Mouse (Mus musculus): Measurements from ENCODE around the gene Gm8439. TPM values are rescaled to one million over a fixed set of nuclear protein-coding genes. Genes with fewer than 3 reads are reported as not detected.
A peak's percentile ranks its signal among the peaks of the same experiment; 100 is the strongest.

The Gm8439 gene
- polyA plus RNA-seq (2015; fragmentation: Nextera tagmentation; extraction: Ambion mirVana), result not detected in 2 replicates

- H3K9ac ChIP-seq, result no peak within 1 kb of the TSS
- no peak within 1 kb of the TSS for H3K4me3 ChIP-seq
- H3K27ac ChIP-seq, result no peak within 1 kb of the TSS
- no peaks in the 10 kb centered on the region for H3K9me3 ChIP-seq
- 14% methylated on average over 4 of the region's 4 CpGs for WGBS
- no peak for ATAC-seq (ENCODE audit: insufficient number of reproducible peaks, insufficient read depth, low FRiP score, low TSS enrichment, low read depth)
- H3K27me3 ChIP-seq, result peaks cover 19% of the 10 kb centered on the region
- peaks cover 8% of the 10 kb centered on the region; the same call in 1 of the 2 replicates for H3K4me1 ChIP-seq
- no peak within 1 kb of the TSS for H3K4me2 ChIP-seq
- no peaks in the 10 kb centered on the region for H3K36me3 ChIP-seq
Measured at GRCm38 (mm10) chr4:120588445-120588844, at the start of gene Gm8439. TSS of gene Gm8439 (plus strand) at chr4:120588745.

- H3K27ac ChIP-seq, result no peak overlapping the region
- H3K27me3 ChIP-seq, result no peaks in the 10 kb centered on the region
- WGBS, result 81% methylated on average over 1 of the region's 1 CpGs
- H3K4me3 ChIP-seq, result no peak overlapping the region
- H3K36me3 ChIP-seq, result peaks cover 95% of the 10 kb centered on the region
- H3K9ac ChIP-seq, result no peak overlapping the region
- no peaks in the 10 kb centered on the region for H3K4me1 ChIP-seq
- no peak for ATAC-seq (ENCODE audit: insufficient number of reproducible peaks, insufficient read depth, low FRiP score, low TSS enrichment, low read depth)
- H3K4me2 ChIP-seq, result no peak overlapping the region
- no peaks in the 10 kb centered on the region for H3K9me3 ChIP-seq
Measured at GRCm38 (mm10) chr4:120544896-120545295, 43.6 kb upstream of the Gm8439 start.

GRCm38 (mm10) chr4:120556592-120556991 is 32.0 kb upstream of the Gm8439 start:
- no peak for ATAC-seq (ENCODE audit: insufficient number of reproducible peaks, insufficient read depth, low FRiP score, low TSS enrichment, low read depth)
- H3K36me3 ChIP-seq, result peaks cover 87% of the 10 kb centered on the region

GRCm38 (mm10) chr4:120565726-120566125 is 22.8 kb upstream of the Gm8439 start:
- Histone ChIP-seq H3K9me3 (no peaks in the 10 kb centered on the region), H3K36me3 (peaks cover 52% of the 10 kb centered on the region)
- WGBS, result 86% methylated on average over 2 of the region's 2 CpGs

More at GRCm38 (mm10) chr4:120556592-120556991, 32.0 kb upstream of the Gm8439 start:
- Histone ChIP-seq H3K27ac (no peak overlapping the region), H3K4me3 (no peak overlapping the region), H3K9ac (no peak overlapping the region), H3K4me1 (no peaks in the 10 kb centered on the region), H3K4me2 (no peak overlapping the region), H3K9me3 (no peaks in the 10 kb centered on the region), H3K27me3 (no peaks in the 10 kb centered on the region)
- WGBS, result 94% methylated on average over 6 of the region's 6 CpGs

GRCm38 (mm10) chr4:120568005-120568404 is 20.5 kb upstream of the Gm8439 start:
- Histone ChIP-seq H3K4me3 (peak overlapping the region; percentile 80), H3K27ac (peak overlapping the region; percentile 48), H3K9me3 (no peaks in the 10 kb centered on the region), H3K27me3 (no peaks in the 10 kb centered on the region), H3K36me3 (peaks cover 33% of the 10 kb centered on the region), H3K9ac (0 out of 2 replicates have a peak overlapping the region, but pooled peaks have one; percentile 57), H3K4me2 (peak overlapping the region; percentile 65), H3K4me1 (peaks cover 29% of the 10 kb centered on the region)
- WGBS, result 35% methylated on average over 5 of the region's 5 CpGs
- no peak for ATAC-seq (ENCODE audit: insufficient number of reproducible peaks, insufficient read depth, low FRiP score, low TSS enrichment, low read depth)

More at GRCm38 (mm10) chr4:120565726-120566125, 22.8 kb upstream of the Gm8439 start:
- Histone ChIP-seq H3K9ac (no peak overlapping the region), H3K4me1 (peaks cover 20% of the 10 kb centered on the region), H3K4me3 (no peak overlapping the region), H3K27me3 (no peaks in the 10 kb centered on the region), H3K4me2 (no peak overlapping the region), H3K27ac (no peak overlapping the region)
- no peak for ATAC-seq (ENCODE audit: insufficient number of reproducible peaks, insufficient read depth, low FRiP score, low TSS enrichment, low read depth)

- 5% methylated on average over 4 of the region's 4 CpGs for WGBS
- no peaks in the 10 kb centered on the region for H3K27me3 ChIP-seq
- peaks cover 29% of the 10 kb centered on the region for H3K4me1 ChIP-seq
- peak overlapping the region; percentile 80 for H3K4me3 ChIP-seq
- H3K9me3 ChIP-seq, result no peaks in the 10 kb centered on the region
- H3K4me2 ChIP-seq, result peak overlapping the region; percentile 65
- ATAC-seq (ENCODE audit: insufficient number of reproducible peaks, insufficient read depth, low FRiP score, low TSS enrichment, low read depth), result no peak
- peaks cover 23% of the 10 kb centered on the region for H3K36me3 ChIP-seq
- H3K27ac ChIP-seq, result no peak overlapping the region
- H3K9ac ChIP-seq, result peak overlapping the region; percentile 94
Measured at GRCm38 (mm10) chr4:120569025-120569424, 19.5 kb upstream of the Gm8439 start.

GRCm38 (mm10) chr4:120569486-120570437 is 18.8 kb upstream of the Gm8439 start, which contains the start of gene Ctps:
TSS of gene Ctps (minus strand) at chr4:120570276.
- peak within 1 kb of the TSS; percentile 94 for H3K9ac ChIP-seq
- H3K27ac ChIP-seq, result peak within 1 kb of the TSS; percentile 94
- WGBS, result under 1% methylated on average over 97 of the region's 97 CpGs
- ATAC-seq (ENCODE audit: insufficient number of reproducible peaks, insufficient read depth, low FRiP score, low TSS enrichment, low read depth), result peak; percentile 97
- no peaks in the 10 kb centered on the region for H3K27me3 ChIP-seq
- H3K4me1 ChIP-seq, result peaks cover 29% of the 10 kb centered on the region
- H3K4me3 ChIP-seq, result peak within 1 kb of the TSS; percentile 80
- no peaks in the 10 kb centered on the region for H3K9me3 ChIP-seq
- H3K4me2 ChIP-seq, result peak within 1 kb of the TSS; percentile 65
- peaks cover 16% of the 10 kb centered on the region for H3K36me3 ChIP-seq

GRCm38 (mm10) chr4:120570438-120571069 is 18.0 kb upstream of the Gm8439 start:
- H3K27ac ChIP-seq, result peak overlapping the region; percentile 94
- H3K9me3 ChIP-seq, result no peaks in the 10 kb centered on the region
- H3K4me3 ChIP-seq, result peak overlapping the region; percentile 80
- 1% methylated on average over 27 of the region's 27 CpGs for WGBS
- 0 out of 2 replicates have a peak, but pooled peaks cover 9% of the 10 kb centered on the region for H3K36me3 ChIP-seq
- H3K4me1 ChIP-seq, result peaks cover 29% of the 10 kb centered on the region
- H3K27me3 ChIP-seq, result no peaks in the 10 kb centered on the region
- peak overlapping the region; percentile 94 for H3K9ac ChIP-seq
- peak; percentile 68 for ATAC-seq (ENCODE audit: insufficient number of reproducible peaks, insufficient read depth, low FRiP score, low TSS enrichment, low read depth)
- H3K4me2 ChIP-seq, result peak overlapping the region; percentile 65

- no peaks in the 10 kb centered on the region for H3K9me3 ChIP-seq
- H3K9ac ChIP-seq, result peak overlapping the region; percentile 94; the same call in 1 of the 2 replicates
- peak overlapping the region; percentile 80; the same call in 1 of the 2 replicates for H3K4me3 ChIP-seq
- H3K27ac ChIP-seq, result peak overlapping the region; percentile 94
- 0 out of 2 replicates have a peak, but pooled peaks cover 6% of the 10 kb centered on the region for H3K36me3 ChIP-seq
- ATAC-seq (ENCODE audit: insufficient number of reproducible peaks, insufficient read depth, low FRiP score, low TSS enrichment, low read depth), result no peak
- peak overlapping the region; percentile 65 for H3K4me2 ChIP-seq
- no peaks in the 10 kb centered on the region for H3K27me3 ChIP-seq
- peaks cover 29% of the 10 kb centered on the region for H3K4me1 ChIP-seq
- 37% methylated on average over 3 of the region's 3 CpGs for WGBS
Measured at GRCm38 (mm10) chr4:120571070-120571464, 17.5 kb upstream of the Gm8439 start.

GRCm38 (mm10) chr4:120571691-120572090 is 16.9 kb upstream of the Gm8439 start:
- Histone ChIP-seq H3K4me2 (no peak overlapping the region), H3K4me3 (no peak overlapping the region), H3K4me1 (peaks cover 29% of the 10 kb centered on the region), H3K9me3 (no peaks in the 10 kb centered on the region), H3K36me3 (0 out of 2 replicates have a peak, but pooled peaks cover 2% of the 10 kb centered on the region), H3K27me3 (no peaks in the 10 kb centered on the region), H3K9ac (no peak overlapping the region), H3K27ac (no peak overlapping the region)
- WGBS, result 65% methylated on average over 3 of the region's 3 CpGs
- ATAC-seq (ENCODE audit: insufficient number of reproducible peaks, insufficient read depth, low FRiP score, low TSS enrichment, low read depth), result no peak

- no peaks in the 10 kb centered on the region for H3K4me1 ChIP-seq
- no peak overlapping the region for H3K9ac ChIP-seq
- no peak overlapping the region for H3K4me3 ChIP-seq
- no peak overlapping the region for H3K4me2 ChIP-seq
- WGBS, result 78% methylated on average over 5 of the region's 5 CpGs
- H3K36me3 ChIP-seq, result no peaks in the 10 kb centered on the region
- H3K27ac ChIP-seq, result no peak overlapping the region
- H3K9me3 ChIP-seq, result no peaks in the 10 kb centered on the region
- ATAC-seq (ENCODE audit: insufficient number of reproducible peaks, insufficient read depth, low FRiP score, low TSS enrichment, low read depth), result no peak
- no peaks in the 10 kb centered on the region for H3K27me3 ChIP-seq
Measured at GRCm38 (mm10) chr4:120580894-120581293, 7.7 kb upstream of the Gm8439 start.

Data from embryonic facial prominence, embryonic 13.5 days (tissue).